Mouse (Mus musculus): Measurements from ENCODE around the gene Tdp2. TPM values are rescaled to one million over a fixed set of nuclear protein-coding genes. Genes with fewer than 3 reads are reported as not detected.

Tdp2 gene
- polyA plus RNA-seq, 1 experiment: 19.6 TPM

DNA sequence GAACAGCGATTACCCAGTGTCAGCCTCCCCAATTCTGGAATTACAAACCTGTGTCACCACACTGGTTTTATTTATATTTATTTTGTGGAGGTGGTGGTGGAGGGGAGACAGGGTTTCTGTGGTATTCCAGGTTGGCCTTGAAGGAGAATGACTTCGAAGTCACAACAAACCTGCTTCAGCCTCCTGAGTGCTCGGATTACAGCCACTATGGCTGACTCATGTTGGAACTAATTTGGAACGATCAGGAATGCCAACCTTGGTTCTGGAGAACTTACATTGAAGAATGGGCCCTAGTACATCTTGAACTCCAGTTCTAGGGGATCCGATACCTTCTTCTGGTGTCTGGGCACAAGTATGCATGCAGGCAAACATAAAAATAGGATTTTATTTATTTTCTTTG, 32.1 kb upstream of the Tdp2 start:
- Histone ChIP-seq H3K27me3 (replicated peaks; ENCODE audit: control insufficient read depth, insufficient read depth, low read length) (no peaks in the 10 kb centered on the region), H3K27ac (ENCODE audit: insufficient read depth, low read depth, low read length) (peak overlapping the region; percentile 81), H3K4me3 (ENCODE audit: insufficient read depth, low read depth, low read length) (no peak overlapping the region), H3K36me3 (ENCODE audit: control insufficient read depth, insufficient read depth, low read length) (no peaks in the 10 kb centered on the region), H3K4me1 (ENCODE audit: control insufficient read depth, insufficient read depth, low read length) (peaks cover 5% of the 10 kb centered on the region; the same call in 1 of the 2 replicates)
- TF ChIP-seq CTCF (conservative IDR thresholded peaks at IDR 0.05; ENCODE audit: insufficient read depth, insufficient read length, low read depth, low read length) (no peak), POLR2A (IDR thresholded peaks at IDR 0.05; ENCODE audit: low read depth, low read length) (no peak)
- WGBS: 55% methylated on average over 5 of the region's 5 CpGs
- DNase-seq: peak; percentile 15

DNA sequence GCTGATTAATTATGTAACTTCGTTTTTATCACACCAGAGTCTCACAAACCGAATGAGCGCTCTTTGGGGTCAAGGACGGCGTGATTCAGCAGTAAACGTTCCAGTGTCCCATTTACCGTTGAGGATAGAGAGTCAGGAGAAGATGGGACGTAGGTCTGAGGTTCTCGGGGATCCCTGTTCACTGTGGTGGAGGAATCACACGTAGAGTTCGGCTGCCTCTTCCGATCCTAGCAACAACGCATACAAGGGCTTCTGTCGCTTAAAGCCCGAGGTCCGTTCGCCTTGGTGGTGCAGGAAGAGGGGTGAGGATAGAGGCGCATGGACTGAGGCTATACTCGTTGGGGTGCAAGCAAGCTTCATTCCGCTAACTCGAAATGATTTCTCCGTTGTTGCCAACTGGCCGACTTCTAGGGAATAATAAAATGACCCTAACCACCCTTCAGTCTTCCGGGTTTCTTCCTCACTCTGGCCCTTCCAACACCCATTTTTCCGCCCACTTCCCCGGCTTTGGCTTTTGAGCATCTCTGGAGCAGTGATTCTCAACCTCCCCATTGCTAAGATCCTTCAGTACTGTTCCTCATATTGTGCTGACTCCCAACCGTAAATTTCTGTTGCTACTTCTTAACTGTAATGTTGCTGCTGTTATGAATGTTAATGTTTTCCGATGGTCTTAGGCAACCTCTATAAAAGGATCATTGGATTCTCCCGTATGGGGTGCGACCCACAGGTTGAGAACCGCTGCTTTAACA, 31.4 kb upstream of the Tdp2 start:
- WGBS: under 1% methylated on average over 31 of the region's 31 CpGs

DNA sequence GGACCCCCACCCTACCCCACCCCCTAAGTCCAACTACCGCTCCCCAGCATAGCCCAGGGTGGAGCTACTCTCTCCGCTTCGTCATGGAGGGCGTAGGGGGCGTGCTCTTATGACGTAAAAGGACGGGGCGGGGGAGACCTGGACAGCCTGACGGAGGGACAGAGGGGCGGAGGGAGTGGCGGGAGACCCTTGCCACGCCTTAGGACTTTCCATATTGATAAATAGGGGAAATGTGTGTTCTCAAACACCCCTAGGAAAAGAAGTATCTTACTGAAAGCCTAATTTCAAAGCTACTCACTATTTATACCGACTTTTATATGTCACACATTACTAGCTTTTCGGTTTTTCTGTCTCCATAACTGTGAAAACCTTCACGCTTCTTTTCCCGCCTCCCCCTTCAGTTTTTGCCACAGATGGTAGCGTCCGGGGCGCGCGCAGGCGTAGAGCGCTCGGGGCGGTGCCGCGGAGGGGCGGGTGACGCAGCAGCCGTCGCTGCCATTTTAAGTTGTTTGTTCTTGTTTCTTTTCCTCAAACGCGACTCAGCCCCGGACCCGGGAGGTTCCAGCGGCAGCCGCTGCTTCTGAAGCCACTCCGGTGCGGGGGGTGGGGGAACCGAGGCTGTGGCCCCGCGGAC, 30.7 kb upstream of the Tdp2 start:
- peaks cover 11% of the 10 kb centered on the region; the same call in 1 of the 2 replicates for H3K4me1 ChIP-seq (ENCODE audit: control insufficient read depth, insufficient read depth, low read length)
- peak overlapping the region; percentile 85 for H3K4me3 ChIP-seq (ENCODE audit: insufficient read depth, low read depth, low read length)
- H3K36me3 ChIP-seq (ENCODE audit: control insufficient read depth, insufficient read depth, low read length): peaks cover 2% of the 10 kb centered on the region
- TF ChIP-seq CTCF (conservative IDR thresholded peaks at IDR 0.05; ENCODE audit: insufficient read depth, insufficient read length, low read depth, low read length): no peak
- TF ChIP-seq POLR2A (IDR thresholded peaks at IDR 0.05; ENCODE audit: low read depth, low read length): peak; percentile 98
- peak overlapping the region; percentile 98 for H3K27ac ChIP-seq (ENCODE audit: insufficient read depth, low read depth, low read length)
- no peaks in the 10 kb centered on the region for H3K27me3 ChIP-seq (replicated peaks; ENCODE audit: control insufficient read depth, insufficient read depth, low read length)
- DNase-seq: peak; percentile 98
- under 1% methylated on average over 42 of the region's 42 CpGs for WGBS

More for the DNA sequence above, 31.4 kb upstream of the Tdp2 start:
- TF ChIP-seq POLR2A (IDR thresholded peaks at IDR 0.05; ENCODE audit: low read depth, low read length) (no peak), CTCF (conservative IDR thresholded peaks at IDR 0.05; ENCODE audit: insufficient read depth, insufficient read length, low read depth, low read length) (no peak)
- peaks cover 2% of the 10 kb centered on the region; the same call in 1 of the 2 replicates for H3K36me3 ChIP-seq (ENCODE audit: control insufficient read depth, insufficient read depth, low read length)
- DNase-seq: peak; percentile 60
- H3K4me3 ChIP-seq (ENCODE audit: insufficient read depth, low read depth, low read length): peak overlapping the region; percentile 68
- H3K4me1 ChIP-seq (ENCODE audit: control insufficient read depth, insufficient read depth, low read length): peaks cover 8% of the 10 kb centered on the region; the same call in 1 of the 2 replicates
- peak overlapping the region; percentile 81 for H3K27ac ChIP-seq (ENCODE audit: insufficient read depth, low read depth, low read length)
- no peaks in the 10 kb centered on the region for H3K27me3 ChIP-seq (replicated peaks; ENCODE audit: control insufficient read depth, insufficient read depth, low read length)

DNA sequence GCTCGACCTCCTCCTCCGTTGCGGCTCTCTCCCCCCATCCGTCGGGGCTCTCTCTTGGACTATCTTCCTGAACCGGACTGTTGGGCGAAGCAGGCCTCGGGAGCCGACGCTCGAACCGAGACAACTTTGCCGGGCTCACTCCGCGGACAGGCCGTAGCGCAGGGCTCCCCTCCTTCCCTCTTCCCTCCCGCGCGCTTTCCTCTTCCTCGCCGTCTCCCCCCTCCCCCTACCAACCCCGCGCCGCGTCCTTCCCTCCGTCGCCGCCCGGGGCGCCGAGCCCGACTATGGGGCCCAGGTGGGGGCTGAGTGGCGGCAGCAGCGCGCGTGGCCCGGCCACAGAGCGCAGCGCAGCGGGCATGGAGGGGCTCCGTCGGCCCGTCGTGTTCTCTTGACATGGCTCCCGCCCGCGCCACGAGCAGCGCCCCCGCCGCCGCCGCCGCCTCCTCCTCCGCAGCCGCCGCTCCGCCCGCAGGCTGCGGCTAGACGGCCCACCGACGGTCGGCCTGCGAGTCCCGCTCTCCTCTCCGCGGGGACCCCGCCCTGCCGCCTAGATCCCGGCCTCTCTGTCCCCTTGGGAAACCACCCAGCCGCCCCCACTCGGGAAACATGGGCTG, 30.1 kb upstream of the Tdp2 start, which contains the start of gene BC005537:
Gene BC005537, plus strand, starts transcription at position 350 of the 614 bp plus-strand sequence.
- Histone ChIP-seq H3K4me3 (ENCODE audit: insufficient read depth, low read depth, low read length) (peak within 1 kb of the TSS; percentile 85), H3K27ac (ENCODE audit: insufficient read depth, low read depth, low read length) (peak within 1 kb of the TSS; percentile 98), H3K27me3 (replicated peaks; ENCODE audit: control insufficient read depth, insufficient read depth, low read length) (no peaks in the 10 kb centered on the region), H3K4me1 (ENCODE audit: control insufficient read depth, insufficient read depth, low read length) (peaks cover 13% of the 10 kb centered on the region; the same call in 1 of the 2 replicates), H3K36me3 (ENCODE audit: control insufficient read depth, insufficient read depth, low read length) (peaks cover 4% of the 10 kb centered on the region)
- no peak for DNase-seq
- TF ChIP-seq CTCF (conservative IDR thresholded peaks at IDR 0.05; ENCODE audit: insufficient read depth, insufficient read length, low read depth, low read length) (no peak), POLR2A (IDR thresholded peaks at IDR 0.05; ENCODE audit: low read depth, low read length) (no peak)
- WGBS: under 1% methylated on average over 74 of the region's 74 CpGs

DNA sequence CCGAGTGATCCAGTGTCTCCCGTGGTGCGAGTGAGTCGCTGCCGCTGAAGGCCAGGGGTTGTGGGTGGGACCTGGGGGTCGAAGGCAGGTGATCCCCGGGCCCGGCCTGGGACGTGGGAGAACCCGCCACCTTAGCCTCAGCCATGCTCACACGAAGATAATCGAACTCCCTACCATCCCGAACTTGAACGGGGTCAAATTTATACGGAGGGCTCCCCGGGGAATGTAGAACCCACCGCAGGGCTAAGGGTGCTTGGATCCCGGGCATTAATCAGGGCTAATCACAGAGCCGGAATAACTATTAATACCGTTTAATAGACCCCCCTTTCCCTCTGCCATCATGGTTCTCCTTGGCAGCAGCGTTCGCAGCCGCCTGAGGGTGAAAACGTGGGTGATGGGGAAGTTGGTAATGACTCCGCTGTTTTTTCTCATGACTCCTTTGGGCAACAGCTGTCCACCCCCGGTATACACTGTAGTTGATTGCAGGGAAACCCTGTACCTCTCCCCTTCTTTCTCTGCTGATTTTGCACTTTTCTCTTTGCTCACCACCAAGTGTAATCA, 29.3 kb upstream of the Tdp2 start:
- H3K4me1 ChIP-seq (ENCODE audit: control insufficient read depth, insufficient read depth, low read length): peaks cover 16% of the 10 kb centered on the region; the same call in 1 of the 2 replicates
- H3K4me3 ChIP-seq (ENCODE audit: insufficient read depth, low read depth, low read length): peak overlapping the region; percentile 85
- under 1% methylated on average over 26 of the region's 26 CpGs for WGBS
- peak overlapping the region; percentile 31 for H3K27ac ChIP-seq (ENCODE audit: insufficient read depth, low read depth, low read length)
- peaks cover 9% of the 10 kb centered on the region for H3K36me3 ChIP-seq (ENCODE audit: control insufficient read depth, insufficient read depth, low read length)
- TF ChIP-seq POLR2A (IDR thresholded peaks at IDR 0.05; ENCODE audit: low read depth, low read length): no peak
- no peak for TF ChIP-seq CTCF (conservative IDR thresholded peaks at IDR 0.05; ENCODE audit: insufficient read depth, insufficient read length, low read depth, low read length)
- DNase-seq: peak; percentile 41
- H3K27me3 ChIP-seq (replicated peaks; ENCODE audit: control insufficient read depth, insufficient read depth, low read length): no peaks in the 10 kb centered on the region

DNA sequence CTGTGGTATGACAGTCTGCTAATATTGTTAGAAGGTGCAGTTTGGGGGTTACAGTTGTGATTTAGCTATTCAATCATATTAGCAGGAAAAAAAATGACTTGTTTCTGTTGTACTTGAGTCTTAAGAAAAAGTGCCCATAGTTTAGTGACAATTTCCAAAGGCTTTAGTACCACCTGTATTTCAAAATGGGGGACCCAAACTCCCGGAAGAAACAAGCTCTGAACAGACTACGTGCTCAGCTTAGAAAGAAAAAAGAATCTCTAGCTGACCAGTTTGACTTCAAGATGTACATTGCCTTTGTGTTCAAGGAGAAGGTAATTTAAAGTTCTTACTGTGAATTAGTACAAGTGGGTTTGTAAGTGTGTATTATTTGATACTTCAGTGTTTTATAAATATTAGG, 28.3 kb upstream of the Tdp2 start:
- no peak for DNase-seq
- WGBS: 4% methylated on average over 2 of the region's 2 CpGs
- peaks cover 11% of the 10 kb centered on the region for H3K36me3 ChIP-seq (ENCODE audit: control insufficient read depth, insufficient read depth, low read length)
- H3K4me3 ChIP-seq (ENCODE audit: insufficient read depth, low read depth, low read length): peak overlapping the region; percentile 22; the same call in 1 of the 2 replicates
- H3K27ac ChIP-seq (ENCODE audit: insufficient read depth, low read depth, low read length): no peak overlapping the region
- H3K27me3 ChIP-seq (replicated peaks; ENCODE audit: control insufficient read depth, insufficient read depth, low read length): no peaks in the 10 kb centered on the region
- no peak for TF ChIP-seq POLR2A (IDR thresholded peaks at IDR 0.05; ENCODE audit: low read depth, low read length)
- no peak for TF ChIP-seq CTCF (conservative IDR thresholded peaks at IDR 0.05; ENCODE audit: insufficient read depth, insufficient read length, low read depth, low read length)
- H3K4me1 ChIP-seq (ENCODE audit: control insufficient read depth, insufficient read depth, low read length): peaks cover 16% of the 10 kb centered on the region; the same call in 1 of the 2 replicates
